Mouse (Mus musculus): ENCODE results near the gene Ces2f. TPM values are rescaled to one million over a fixed set of nuclear protein-coding genes. Genes with fewer than 3 reads are reported as not detected.

The Ces2f gene
- polyA plus RNA-seq, 1 experiment from 2014 or later = 0.12 TPM

DNA sequence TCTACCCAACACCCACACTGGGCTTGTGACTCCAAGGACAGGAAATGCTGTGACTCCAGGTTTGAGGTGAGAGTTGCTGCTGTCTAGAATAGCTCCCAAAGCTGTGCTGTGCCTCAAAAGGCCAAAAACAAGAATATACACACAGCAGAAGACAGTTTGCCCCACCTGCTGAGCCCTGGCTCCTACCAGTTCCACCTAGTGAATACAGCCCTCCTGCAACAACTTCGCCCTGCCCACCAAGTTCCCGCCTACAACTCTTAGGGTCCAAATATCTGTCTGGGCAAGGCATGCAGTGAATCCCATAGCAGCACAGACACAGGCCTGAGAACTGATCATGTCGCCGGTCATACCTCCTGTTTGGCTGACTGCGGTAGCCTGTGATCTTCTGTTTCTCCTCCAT is 37.0 kb downstream of the Ces2f start:
- H3K27ac ChIP-seq = no peak overlapping the region
- no peak overlapping the region for H3K9ac ChIP-seq
- no peak for ATAC-seq (ENCODE audit: insufficient read depth, low FRiP score, low read depth)
- H3K4me2 ChIP-seq = no peak overlapping the region
- 90% methylated on average over 5 of the region's 5 CpGs for WGBS
- no peak overlapping the region for H3K4me3 ChIP-seq (replicated peaks)
- no peaks in the 10 kb centered on the region for H3K9me3 ChIP-seq
- no peaks in the 10 kb centered on the region for H3K36me3 ChIP-seq
- no peaks in the 10 kb centered on the region for H3K4me1 ChIP-seq
- no peaks in the 10 kb centered on the region for H3K27me3 ChIP-seq (replicated peaks)

DNA sequence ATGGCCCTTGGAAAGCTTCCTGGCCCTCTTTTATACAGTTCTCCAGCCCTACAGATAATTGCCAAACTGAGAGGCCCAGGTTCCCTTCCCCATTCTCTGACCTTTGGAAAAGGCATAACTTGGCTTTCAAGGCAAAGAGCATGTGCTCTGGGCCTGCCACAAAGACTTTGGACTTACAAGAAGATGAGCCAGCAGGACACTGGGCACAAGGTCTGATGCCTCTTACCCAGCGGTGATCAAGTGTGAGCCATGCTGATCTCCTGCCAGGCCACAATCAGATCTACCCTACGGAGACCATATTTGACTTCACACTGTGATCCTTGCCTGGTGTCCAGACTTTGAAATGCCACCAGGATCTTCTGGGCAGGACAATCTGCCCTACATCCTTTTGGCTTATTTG is 37.8 kb downstream of the Ces2f start:
- no peak for ATAC-seq (ENCODE audit: insufficient read depth, low FRiP score, low read depth)
- H3K4me1 ChIP-seq = no peaks in the 10 kb centered on the region
- H3K27ac ChIP-seq = no peak overlapping the region
- H3K4me3 ChIP-seq (replicated peaks) = no peak overlapping the region
- H3K27me3 ChIP-seq (replicated peaks) = no peaks in the 10 kb centered on the region
- H3K36me3 ChIP-seq = no peaks in the 10 kb centered on the region
- 87% methylated on average over 2 of the region's 2 CpGs for WGBS
- no peak overlapping the region for H3K4me2 ChIP-seq
- no peak overlapping the region for H3K9ac ChIP-seq
- no peaks in the 10 kb centered on the region for H3K9me3 ChIP-seq

DNA sequence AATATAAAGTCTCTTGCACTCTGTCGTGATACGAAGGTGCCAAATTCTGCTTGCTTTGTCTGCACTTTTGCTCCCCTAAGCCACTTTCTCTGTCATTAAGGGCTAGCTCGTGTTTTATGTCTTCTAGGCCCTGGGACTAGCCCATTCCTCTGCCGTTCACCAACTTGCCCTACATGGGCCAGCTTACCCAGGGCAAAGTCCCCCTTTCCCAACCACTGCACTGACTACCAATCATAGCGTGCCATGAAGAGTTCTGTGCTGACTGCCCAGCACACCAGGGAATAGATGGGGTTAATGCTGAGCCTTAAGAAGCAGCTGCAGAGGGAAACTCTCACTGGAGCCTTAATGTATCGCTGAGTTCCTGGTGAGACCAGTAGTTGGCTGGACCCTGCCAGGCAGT is 51.0 kb downstream of the Ces2f start:
- no peak overlapping the region for H3K4me2 ChIP-seq
- H3K27me3 ChIP-seq (replicated peaks) = no peaks in the 10 kb centered on the region
- no peaks in the 10 kb centered on the region for H3K9me3 ChIP-seq
- no peak overlapping the region for H3K27ac ChIP-seq
- 72% methylated on average over 6 of the region's 6 CpGs for WGBS
- no peak for ATAC-seq (ENCODE audit: insufficient read depth, low FRiP score, low read depth)
- no peaks in the 10 kb centered on the region for H3K4me1 ChIP-seq
- no peaks in the 10 kb centered on the region for H3K36me3 ChIP-seq
- H3K9ac ChIP-seq = no peak overlapping the region
- no peak overlapping the region for H3K4me3 ChIP-seq (replicated peaks)

DNA sequence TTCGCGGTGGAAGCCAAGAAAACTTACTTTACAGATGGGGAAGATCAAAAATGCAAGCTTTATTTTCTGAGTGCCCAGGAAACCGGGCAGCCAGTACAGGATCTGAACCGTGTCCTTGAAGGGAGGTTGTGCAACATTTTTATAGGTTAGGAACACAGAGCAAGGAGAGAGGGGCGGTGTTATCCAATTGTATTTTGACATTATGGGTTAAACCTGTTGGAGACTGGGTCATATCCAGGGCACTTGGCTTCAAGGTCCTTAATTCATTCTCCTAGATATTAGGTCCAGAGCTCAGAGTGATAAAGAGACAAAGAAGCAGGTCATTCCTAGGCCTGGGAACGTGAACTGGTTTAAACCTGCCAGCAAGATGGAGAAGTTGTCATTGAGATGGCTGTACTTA is 52.0 kb downstream of the Ces2f start:
- H3K27me3 ChIP-seq (replicated peaks) = no peaks in the 10 kb centered on the region
- no peak for ATAC-seq (ENCODE audit: insufficient read depth, low FRiP score, low read depth)
- WGBS = 75% methylated on average over 6 of the region's 6 CpGs
- no peaks in the 10 kb centered on the region for H3K4me1 ChIP-seq
- no peak overlapping the region for H3K27ac ChIP-seq
- H3K9ac ChIP-seq = no peak overlapping the region
- H3K9me3 ChIP-seq = no peaks in the 10 kb centered on the region
- no peaks in the 10 kb centered on the region for H3K36me3 ChIP-seq
- no peak overlapping the region for H3K4me2 ChIP-seq
- no peak overlapping the region for H3K4me3 ChIP-seq (replicated peaks)

DNA sequence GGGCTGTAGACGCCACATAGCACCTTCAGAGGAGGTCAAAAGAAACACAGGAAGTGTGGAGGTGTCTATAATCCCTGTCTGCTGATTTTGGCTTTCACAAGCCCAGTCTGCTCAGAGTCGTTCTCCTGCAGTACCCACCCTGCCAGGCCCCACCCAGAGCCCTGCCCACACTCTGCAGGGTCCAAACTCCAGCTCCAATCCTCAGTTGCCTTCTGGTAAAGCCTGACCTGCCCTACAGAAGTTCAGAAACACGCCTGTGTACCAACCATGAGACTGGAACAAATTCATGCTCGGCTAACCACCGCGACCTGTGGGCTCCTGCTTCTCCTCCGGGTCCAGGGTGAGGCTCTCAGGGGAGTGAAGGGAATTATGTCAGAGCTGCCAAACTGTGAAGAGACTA is 53.4 kb downstream of the Ces2f start, which contains the start of gene Ces2h:
Gene Ces2h, plus strand, starts transcription at position 268 of the 400 bp plus-strand sequence.
- no peak within 1 kb of the TSS for H3K9ac ChIP-seq
- no peaks in the 10 kb centered on the region for H3K36me3 ChIP-seq
- no peaks in the 10 kb centered on the region for H3K27me3 ChIP-seq (replicated peaks)
- H3K9me3 ChIP-seq = no peaks in the 10 kb centered on the region
- no peak within 1 kb of the TSS for H3K27ac ChIP-seq
- peak; percentile 71; the same call in 1 of the 2 replicates for ATAC-seq (ENCODE audit: insufficient read depth, low FRiP score, low read depth)
- 67% methylated on average over 7 of the region's 7 CpGs for WGBS
- no peak within 1 kb of the TSS for H3K4me2 ChIP-seq
- H3K4me1 ChIP-seq = no peaks in the 10 kb centered on the region
- H3K4me3 ChIP-seq (replicated peaks) = no peak within 1 kb of the TSS

Other genes starting within 250 kb of the Ces2f start
- 1.5 and 2.7 TPM in 2 replicates for gene Ces2a, start 213.4 kb upstream of the Ces2f start, polyA plus RNA-seq (2015; fragmentation: Nextera tagmentation; extraction: Ambion mirVana)
- 0.55 and 0.59 TPM in 2 replicates for gene Ces2b, start 115.8 kb upstream of the Ces2f start, polyA plus RNA-seq (2015; fragmentation: Nextera tagmentation; extraction: Ambion mirVana)
- gene Ces2c, start 100.3 kb upstream of the Ces2f start, polyA plus RNA-seq (2015; fragmentation: Nextera tagmentation; extraction: Ambion mirVana) = 0.80 and 0.87 TPM in 2 replicates
- 3.0 and 5.0 TPM in 2 replicates for gene Ces2e, start 21.1 kb upstream of the Ces2f start, polyA plus RNA-seq (2015; fragmentation: Nextera tagmentation; extraction: Ambion mirVana)
- 3.6 and 6.2 TPM in 2 replicates for gene Ces2g, start 14.4 kb downstream of the Ces2f start, polyA plus RNA-seq (2015; fragmentation: Nextera tagmentation; extraction: Ambion mirVana)
- not detected in 2 replicates for gene Ces2h, start 53.5 kb downstream of the Ces2f start, polyA plus RNA-seq (2015; fragmentation: Nextera tagmentation; extraction: Ambion mirVana)
- gene Ces3a, start 101.2 kb downstream of the Ces2f start, polyA plus RNA-seq (2015; fragmentation: Nextera tagmentation; extraction: Ambion mirVana) = not detected in 2 replicates
- gene Ces3b, start 136.4 kb downstream of the Ces2f start, polyA plus RNA-seq (2015; fragmentation: Nextera tagmentation; extraction: Ambion mirVana) = not detected in 2 replicates
- gene Ces4a, start 184.4 kb downstream of the Ces2f start, polyA plus RNA-seq (2015; fragmentation: Nextera tagmentation; extraction: Ambion mirVana) = not detected in 2 replicates
- 53.2 and 54.4 TPM in 2 replicates for gene Cbfb, start 223.3 kb downstream of the Ces2f start, polyA plus RNA-seq (2015; fragmentation: Nextera tagmentation; extraction: Ambion mirVana)

All from stomach, embryonic 15.5 days (tissue).